Mouse (Mus musculus) right cerebral cortex, postnatal 4 days (tissue): ENCODE data around the gene Elk3.

Source experiments
- DNase-seq: peaks from one replicate; pipeline ENCODE4 v3.0.0-alpha.2; 2022

Elk3 gene

DNA sequence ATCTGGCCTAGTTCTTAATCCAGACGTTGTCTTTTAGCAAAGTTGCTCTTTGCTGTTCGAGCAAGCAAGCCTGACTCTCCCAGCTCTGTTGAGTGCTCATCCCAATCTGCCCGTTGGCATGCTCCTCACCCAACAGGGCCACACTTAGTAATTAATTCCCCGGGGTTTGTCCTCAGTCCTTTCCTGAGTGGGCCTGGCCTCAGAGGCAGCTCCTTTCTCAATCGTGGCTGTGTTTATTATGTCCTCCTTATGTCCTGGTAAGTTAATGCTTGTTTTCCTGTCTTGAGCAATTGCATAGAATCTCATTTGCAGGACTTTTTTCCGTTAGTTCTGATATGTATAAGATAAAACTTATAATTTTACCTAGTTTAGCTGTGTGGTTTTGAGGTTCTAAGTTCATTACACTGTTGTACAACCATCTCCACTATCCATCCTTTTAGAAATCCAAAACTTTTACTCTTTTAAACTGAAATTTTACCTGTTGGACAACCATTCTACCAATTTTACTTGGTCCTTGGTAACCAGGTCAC is 77.2 kb downstream of the Elk3 start:
- DNase-seq: no peak

- no peak for DNase-seq
Measured at GRCm38 (mm10) chr10:93231893-93232292, 79.0 kb downstream of the Elk3 start.

GRCm38 (mm10) chr10:93231490-93231889 is 79.4 kb downstream of the Elk3 start:
- DNase-seq: no peak

- no peak for DNase-seq
Measured at GRCm38 (mm10) chr10:93228401-93229007, 82.4 kb downstream of the Elk3 start.

DNA sequence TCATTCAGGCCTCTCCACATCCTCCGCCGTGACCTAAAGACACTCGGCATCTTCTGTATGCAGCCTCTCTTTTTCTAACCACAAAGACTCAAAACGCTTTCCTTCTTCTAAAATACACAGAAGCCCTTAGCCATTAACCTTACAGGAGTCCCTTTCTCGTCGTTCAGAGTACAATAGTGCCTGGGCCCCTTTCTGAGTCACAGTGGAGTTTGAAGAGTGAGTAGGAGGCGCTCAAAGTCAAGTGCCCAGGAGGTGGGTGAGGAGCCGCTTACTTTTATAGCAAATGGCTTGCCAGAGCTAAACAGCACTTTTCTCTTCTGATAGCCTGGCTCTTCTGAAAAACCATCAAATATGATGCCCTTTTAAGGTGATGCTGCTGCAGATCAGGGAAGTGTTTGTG is 83.0 kb downstream of the Elk3 start:
- no peak for DNase-seq

- no peak for DNase-seq
Measured at GRCm38 (mm10) chr10:93225751-93226150, 85.2 kb downstream of the Elk3 start.

DNA sequence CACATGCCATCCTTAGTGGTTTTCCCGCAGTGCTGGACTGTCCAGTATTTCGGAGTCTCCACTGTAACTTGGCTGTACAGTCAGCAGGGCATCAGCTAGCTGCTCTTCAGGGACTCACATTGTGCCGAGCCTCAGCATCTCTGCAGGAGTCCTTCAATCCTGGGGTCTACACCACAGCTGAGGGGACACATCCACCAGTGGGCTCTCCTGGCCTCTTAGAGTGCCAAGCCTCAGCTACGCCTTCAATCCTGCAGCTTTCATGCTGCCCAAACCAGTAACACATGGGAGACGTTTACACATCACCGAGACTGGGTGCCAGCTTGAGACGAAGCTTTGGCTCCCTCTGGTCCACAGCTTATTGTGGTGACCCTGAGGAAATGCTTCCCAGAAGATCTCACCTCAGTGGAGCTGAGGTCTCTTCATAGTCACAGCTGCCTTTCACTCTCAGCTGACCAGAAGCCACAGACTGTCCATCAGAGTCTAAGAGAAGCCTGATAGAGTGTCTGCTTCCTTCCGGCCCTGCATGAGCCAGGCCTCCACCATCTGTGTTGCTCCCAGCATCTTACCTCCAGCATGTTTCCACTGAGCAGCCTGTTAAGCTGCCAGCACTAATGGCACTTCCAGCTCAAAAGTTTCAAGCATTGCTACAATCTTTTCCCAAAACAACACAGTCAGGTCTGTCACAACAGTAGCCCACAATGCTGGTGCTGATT is 95.7 kb downstream of the Elk3 start:
- DNase-seq: no peak

DNA sequence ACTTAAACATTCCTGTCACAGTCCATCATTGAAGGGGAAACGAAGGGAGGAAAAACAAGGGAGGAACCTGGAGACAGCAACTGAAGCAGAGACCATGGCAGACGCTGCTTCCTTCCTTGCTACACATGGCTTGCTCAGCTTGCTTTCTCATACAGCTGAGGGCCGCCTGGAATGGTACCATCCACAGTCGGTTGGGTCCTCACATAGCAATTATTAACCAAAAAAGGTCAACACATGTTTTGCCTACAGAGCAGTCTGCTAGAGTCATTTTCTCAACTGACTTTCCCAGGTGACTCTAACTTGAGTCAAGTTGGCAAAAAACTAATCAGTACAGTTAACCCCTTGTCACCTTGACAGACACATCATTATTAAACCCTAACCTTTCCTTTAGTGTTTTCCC is 96.7 kb downstream of the Elk3 start:
- DNase-seq: no peak

GRCm38 (mm10) chr10:93213339-93213738 is 97.6 kb downstream of the Elk3 start:
- no peak for DNase-seq

- no peak for DNase-seq
Measured at GRCm38 (mm10) chr10:93212699-93213098, 98.2 kb downstream of the Elk3 start.

DNA sequence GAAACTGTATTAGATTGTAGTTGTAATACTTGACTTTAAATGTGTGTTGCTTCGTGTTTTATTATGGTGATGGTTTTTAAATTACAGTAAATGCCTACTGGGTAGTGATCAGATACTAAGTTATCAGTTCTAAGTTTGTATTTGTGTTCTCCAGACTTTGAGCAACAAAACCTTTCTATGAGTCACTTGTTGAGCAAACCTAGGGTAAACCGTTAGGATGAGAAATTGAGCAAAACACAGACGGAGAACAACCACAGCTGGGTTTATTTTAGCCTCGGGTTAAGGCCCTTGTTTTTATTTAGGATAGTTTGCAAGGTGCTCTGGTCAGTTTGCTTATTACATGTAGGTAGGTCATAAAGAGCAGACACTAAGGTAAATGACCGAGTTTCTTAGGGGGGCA is 103.8 kb downstream of the Elk3 start:
- no peak for DNase-seq

DNA sequence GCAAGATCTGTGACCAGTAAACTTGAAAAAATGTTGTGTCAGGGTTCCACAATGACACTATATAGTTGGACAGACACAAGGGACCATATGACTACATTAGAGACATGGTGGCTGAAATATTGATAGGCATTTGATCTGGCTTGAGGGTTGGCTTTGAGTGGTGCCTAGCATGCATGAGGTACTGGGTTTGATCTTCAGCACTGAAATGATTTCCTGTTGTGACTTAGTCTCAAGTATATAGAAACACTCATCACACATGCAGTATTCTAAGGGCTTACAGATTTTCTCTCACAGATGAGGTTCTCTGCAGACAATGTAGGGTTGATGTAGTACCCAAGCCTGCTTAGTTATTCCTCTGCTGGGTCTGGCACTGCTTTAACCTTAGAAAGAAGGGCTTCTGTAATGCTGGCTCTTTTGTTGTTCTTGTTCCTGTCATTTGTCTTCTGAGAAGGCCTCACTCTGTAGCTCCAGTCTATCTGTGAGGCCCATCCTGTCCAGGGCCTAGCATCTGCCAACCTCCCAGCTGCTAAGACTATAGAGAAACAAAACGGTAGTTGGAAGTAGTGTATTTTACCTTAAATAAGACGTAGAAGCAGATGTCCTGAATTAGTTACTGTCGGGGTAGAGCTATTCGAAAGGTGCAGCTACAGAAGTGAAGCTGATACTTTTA is 105.5 kb downstream of the Elk3 start:
- DNase-seq: no peak

DNA sequence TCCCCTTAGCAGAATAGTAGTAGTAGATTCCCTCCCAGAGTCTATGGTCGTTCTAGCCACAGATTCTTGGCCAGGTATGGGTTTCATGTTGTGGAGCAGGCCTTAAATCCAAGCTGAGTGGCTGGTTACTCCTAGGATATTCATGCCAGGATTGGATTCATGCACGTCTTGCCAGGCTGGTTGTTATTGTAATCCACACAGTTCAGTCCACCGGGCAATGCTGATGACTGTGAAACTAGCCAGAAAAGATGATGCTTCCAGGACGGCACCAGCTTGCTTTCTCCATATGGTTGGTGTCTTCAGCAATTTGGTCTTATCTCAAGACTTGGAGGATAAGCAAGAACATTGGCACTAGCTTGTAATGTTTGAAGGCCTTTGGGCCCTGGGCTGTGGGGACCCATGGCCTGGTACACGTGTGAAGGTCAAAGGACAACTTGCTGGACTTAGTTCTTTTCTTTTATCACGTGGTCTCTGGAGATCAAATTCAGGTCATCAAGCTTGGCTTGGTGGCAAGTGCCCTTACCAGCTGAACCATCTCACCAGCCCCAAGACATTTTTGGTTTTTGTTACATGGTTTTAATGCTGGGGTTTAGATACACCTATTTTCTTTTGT is 109.0 kb downstream of the Elk3 start:
- no peak for DNase-seq

- no peak for DNase-seq
Measured at GRCm38 (mm10) chr10:93198958-93199357, 112.0 kb downstream of the Elk3 start.
